8 mouse cellular contexts compared by ENCODE assay signal in genomic region chr12:84217111-84217507, GRCm38 (mm10). TPM values are rescaled to one million over a fixed set of nuclear protein-coding genes. Genes with fewer than 3 reads are reported as not detected.
DNase-seq lines count a peak whose midpoint lies in the region; ATAC-seq and TF ChIP-seq lines count a peak whose summit lies in the region.

No protein-coding gene starts in this region.

- H3K27me3 ChIP-seq in megakaryocyte, embryonic 14.5 days (replicated peaks), result no peaks in the 10 kb centered on the region
- no peaks in the 10 kb centered on the region for H3K27me3 ChIP-seq in forebrain, postnatal 0 days (ENCODE audit: insufficient read depth, low read length)
- no peaks in the 10 kb centered on the region for H3K27me3 ChIP-seq in liver, embryonic 15.5 days
- H3K27me3 ChIP-seq in stomach, embryonic 15.5 days (replicated peaks), result no peaks in the 10 kb centered on the region

- peak overlapping the region; percentile 98 for H3K4me2 ChIP-seq in forebrain, postnatal 0 days (ENCODE audit: low read depth)
- peak overlapping the region; percentile 93 for H3K4me2 ChIP-seq in liver, embryonic 15.5 days
- peak overlapping the region; percentile 81 for H3K4me2 ChIP-seq in stomach, embryonic 15.5 days

- TF ChIP-seq CTCF in forebrain, postnatal 0 days (IDR thresholded peaks at IDR 0.05; ENCODE audit: low read depth), result no peak

- H3K4me1 ChIP-seq in megakaryocyte, embryonic 14.5 days, result peaks cover 84% of the 10 kb centered on the region
- 0 out of 2 replicates have a peak, but pooled peaks cover 5% of the 10 kb centered on the region for H3K4me1 ChIP-seq in forebrain, postnatal 0 days (ENCODE audit: insufficient read depth)
- peaks cover 84% of the 10 kb centered on the region for H3K4me1 ChIP-seq in liver, embryonic 15.5 days (replicated peaks)
- H3K4me1 ChIP-seq in stomach, embryonic 15.5 days, result peaks cover 32% of the 10 kb centered on the region

- peaks cover 40% of the 10 kb centered on the region for H3K36me3 ChIP-seq in megakaryocyte, embryonic 14.5 days (replicated peaks; ENCODE audit: low read length)
- no peaks in the 10 kb centered on the region for H3K36me3 ChIP-seq in forebrain, postnatal 0 days (ENCODE audit: insufficient read depth)
- peaks cover 24% of the 10 kb centered on the region; the same call in 1 of the 2 replicates for H3K36me3 ChIP-seq in liver, embryonic 15.5 days (replicated peaks)
- H3K36me3 ChIP-seq in stomach, embryonic 15.5 days, result no peaks in the 10 kb centered on the region

- no peak overlapping the region for H3K27ac ChIP-seq in forebrain, postnatal 0 days (ENCODE audit: low read depth, low read length)
- peak overlapping the region; percentile 93 for H3K27ac ChIP-seq in liver, embryonic 15.5 days (replicated peaks)
- H3K27ac ChIP-seq in stomach, embryonic 15.5 days, result peak overlapping the region; percentile 95

- H3K9ac ChIP-seq in forebrain, postnatal 0 days, result no peak overlapping the region
- peak overlapping the region; percentile 98 for H3K9ac ChIP-seq in liver, embryonic 15.5 days
- 0 out of 2 replicates have a peak overlapping the region, but pooled peaks have one; percentile 94 for H3K9ac ChIP-seq in stomach, embryonic 15.5 days

- no peak for ATAC-seq in megakaryocyte, adult 5-6 weeks (ENCODE audit: poor library complexity, severe bottlenecking)
- no peak for ATAC-seq in forebrain, postnatal 0 days
- ATAC-seq in liver, embryonic 15.5 days (ENCODE audit: insufficient read depth), result no peak
- ATAC-seq in stomach, embryonic 15.5 days (ENCODE audit: insufficient read depth, low FRiP score, low read depth), result no peak

- no peaks in the 10 kb centered on the region for H3K9me3 ChIP-seq in megakaryocyte, embryonic 14.5 days
- H3K9me3 ChIP-seq in forebrain, postnatal 0 days (ENCODE audit: low read length), result no peaks in the 10 kb centered on the region
- no peaks in the 10 kb centered on the region for H3K9me3 ChIP-seq in liver, embryonic 15.5 days (replicated peaks)
- no peaks in the 10 kb centered on the region for H3K9me3 ChIP-seq in stomach, embryonic 15.5 days

- H3K4me3 ChIP-seq in megakaryocyte, embryonic 14.5 days (replicated peaks), result peak overlapping the region; percentile 99
- H3K4me3 ChIP-seq in forebrain, postnatal 0 days (ENCODE audit: low read depth, low read length), result no peak overlapping the region
- peak overlapping the region; percentile 96 for H3K4me3 ChIP-seq in liver, embryonic 15.5 days (replicated peaks)
- H3K4me3 ChIP-seq in stomach, embryonic 15.5 days (replicated peaks), result peak overlapping the region; percentile 80

- 26% methylated on average over 4 of the region's 4 CpGs for WGBS in forebrain, postnatal 0 days
- WGBS in liver, embryonic 15.5 days (ENCODE audit: insufficient replicate concordance), result 50% methylated on average over 4 of the region's 4 CpGs
- 28% methylated on average over 4 of the region's 4 CpGs for WGBS in stomach, embryonic 15.5 days

- no peak for DNase-seq in forebrain, postnatal 0 days
- no peak for DNase-seq in thymus, postnatal 10 days (ENCODE audit: low spot score in 2 of 2)
- no peak for DNase-seq in left cerebral cortex, adult 9 months (ENCODE audit: low spot score in 2 of 2)
- DNase-seq in urinary bladder, postnatal 36 days (ENCODE audit: low spot score in 2 of 2), result no peak

RNA-seq across cellular contexts. Expression of gene Elmsan1, which starts 1.6 kb away (rescaled TPM):
- polyA plus RNA-seq in megakaryocyte, embryonic 14.5 days (2012; ENCODE audit: insufficient read depth, low replicate concordance), result 9.8 and 10.1 TPM in 2 replicates
- total RNA-seq in megakaryocyte, adult 5-6 weeks (2015), result 24.6 and 27.0 TPM in 2 replicates
- 17.0 and 25.0 TPM in 2 replicates for total RNA-seq in megakaryocyte, adult 5-6 weeks (2017)
- 7.0 and 7.9 TPM in 2 replicates for total RNA-seq in forebrain, postnatal 0 days (2014; rRNA removed)
- 2.2 and 2.5 TPM in 2 replicates for polyA plus RNA-seq in forebrain, postnatal 0 days (2015; fragmentation: Nextera tagmentation; extraction: Ambion mirVana)
- 7.7 and 8.7 TPM in 2 replicates for polyA plus RNA-seq in liver, embryonic 15.5 days (2015; fragmentation: Nextera tagmentation; extraction: Ambion mirVana)
- polyA plus RNA-seq in stomach, embryonic 15.5 days (2015; fragmentation: Nextera tagmentation; extraction: Ambion mirVana), result 9.9 and 10.5 TPM in 2 replicates
